Mouse (Mus musculus): Measurements from ENCODE around the gene Cks1b. TPM values are rescaled to one million over a fixed set of nuclear protein-coding genes. Genes with fewer than 3 reads are reported as not detected.

The Cks1b gene
- polyA plus RNA-seq (2016; fragmentation: Nextera tagmentation; extraction: Ambion mirVana): 585 and 619 TPM in 2 replicates

DNA sequence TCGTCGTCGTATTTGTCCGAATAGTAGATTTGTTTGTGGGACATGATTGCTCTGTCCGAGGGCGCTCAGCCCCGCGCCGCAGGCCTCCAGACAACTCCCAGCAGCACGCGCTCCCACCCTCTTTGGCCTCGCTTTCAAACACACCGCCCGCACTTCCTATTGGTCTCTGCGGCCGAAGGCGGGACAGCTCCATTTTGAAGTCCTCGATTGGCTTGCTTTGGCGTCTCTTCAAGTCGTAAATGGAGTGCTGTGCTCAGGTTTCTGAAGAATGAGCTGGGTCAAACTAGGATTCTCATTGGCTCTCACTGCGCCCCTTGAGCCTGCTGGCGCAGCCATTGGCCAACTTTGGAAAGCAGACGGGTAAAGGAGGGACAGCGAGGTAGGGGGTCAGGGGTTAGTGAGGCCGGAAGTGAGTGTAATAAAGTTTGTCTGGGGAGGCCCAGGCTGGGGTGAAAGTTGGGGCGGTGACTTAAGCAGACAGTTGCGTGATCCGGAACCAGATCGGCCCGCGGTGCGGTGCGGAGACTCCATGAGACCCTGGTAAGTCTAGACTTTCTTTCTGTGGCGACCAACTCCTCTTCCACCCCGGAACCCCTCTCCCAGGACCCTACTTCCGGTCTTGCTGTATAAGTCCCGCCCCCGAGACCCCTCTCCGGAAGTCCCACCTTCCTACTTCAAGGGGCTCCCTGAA, at the start of gene Cks1b, which contains the start of gene Shc1:
Gene Cks1b, minus strand, starts transcription at position 214 of the 691 bp plus-strand sequence.
Gene Shc1, plus strand, starts transcription at position 274 of the 691 bp plus-strand sequence.
- peak within 1 kb of the TSS; percentile 80 for H3K4me2 ChIP-seq
- ATAC-seq (ENCODE audit: insufficient number of reproducible peaks, insufficient read depth, low FRiP score, low TSS enrichment, low read depth): peak; percentile 95
- H3K9ac ChIP-seq (replicated peaks): peak within 1 kb of the TSS; percentile 66
- H3K36me3 ChIP-seq: peaks cover 40% of the 10 kb centered on the region
- H3K4me1 ChIP-seq (replicated peaks): peaks cover 47% of the 10 kb centered on the region
- under 1% methylated on average over 39 of the region's 39 CpGs for WGBS
- H3K27ac ChIP-seq: peak within 1 kb of the TSS; percentile 97
- peak within 1 kb of the TSS; percentile 60 for H3K4me3 ChIP-seq (replicated peaks)
- no peaks in the 10 kb centered on the region for H3K27me3 ChIP-seq
- H3K9me3 ChIP-seq: no peaks in the 10 kb centered on the region

DNA sequence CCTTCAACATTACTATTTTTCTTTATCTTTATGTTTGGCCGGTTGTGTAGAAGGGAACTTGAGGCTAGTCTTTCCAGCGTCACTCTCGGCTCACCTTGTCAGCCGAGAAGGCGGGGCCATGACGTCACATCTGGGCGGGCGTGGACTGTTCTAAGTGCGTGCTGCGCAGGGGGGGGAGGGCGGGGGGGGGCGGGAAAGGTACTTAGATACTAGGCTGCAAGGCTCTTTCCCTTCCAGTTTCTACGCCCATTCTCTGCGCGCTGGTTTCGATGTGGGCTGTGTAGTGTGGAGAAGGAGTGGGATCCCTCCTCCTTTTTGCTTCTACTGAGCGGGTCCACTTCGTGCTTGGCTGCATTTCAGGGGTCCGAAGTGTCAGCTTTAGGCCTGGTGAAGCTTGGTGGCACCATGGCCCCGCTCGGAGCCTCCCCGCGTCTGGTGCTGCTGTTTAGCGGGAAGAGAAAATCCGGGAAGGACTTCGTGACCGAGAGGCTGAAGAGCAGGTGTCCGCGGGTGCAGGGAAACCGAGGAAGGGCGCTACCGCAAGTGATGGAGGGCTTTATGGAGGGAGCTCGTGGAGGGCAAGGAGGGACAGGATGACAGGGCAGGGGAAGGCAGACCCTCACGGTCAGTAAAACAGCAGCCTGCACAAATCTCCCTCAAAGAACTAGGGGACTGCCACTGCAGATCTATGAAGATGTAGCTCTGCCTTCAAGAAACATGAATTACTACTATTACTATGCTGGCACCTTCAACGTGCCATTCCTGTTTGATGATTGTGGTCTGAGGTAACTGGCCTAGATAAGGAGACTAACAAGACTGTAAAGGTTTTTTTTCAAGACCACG, 41.0 kb upstream of the Cks1b start:
- Histone ChIP-seq H3K27ac (peak overlapping the region; percentile 91), H3K4me1 (replicated peaks) (peaks cover 22% of the 10 kb centered on the region), H3K4me3 (replicated peaks) (peak overlapping the region; percentile 65), H3K27me3 (no peaks in the 10 kb centered on the region), H3K9me3 (no peaks in the 10 kb centered on the region), H3K4me2 (peak overlapping the region; percentile 66), H3K9ac (replicated peaks) (peak overlapping the region; percentile 77), H3K36me3 (peaks cover 11% of the 10 kb centered on the region)
- WGBS: under 1% methylated on average over 33 of the region's 36 CpGs
- peak; percentile 82 for ATAC-seq (ENCODE audit: insufficient number of reproducible peaks, insufficient read depth, low FRiP score, low TSS enrichment, low read depth)

DNA sequence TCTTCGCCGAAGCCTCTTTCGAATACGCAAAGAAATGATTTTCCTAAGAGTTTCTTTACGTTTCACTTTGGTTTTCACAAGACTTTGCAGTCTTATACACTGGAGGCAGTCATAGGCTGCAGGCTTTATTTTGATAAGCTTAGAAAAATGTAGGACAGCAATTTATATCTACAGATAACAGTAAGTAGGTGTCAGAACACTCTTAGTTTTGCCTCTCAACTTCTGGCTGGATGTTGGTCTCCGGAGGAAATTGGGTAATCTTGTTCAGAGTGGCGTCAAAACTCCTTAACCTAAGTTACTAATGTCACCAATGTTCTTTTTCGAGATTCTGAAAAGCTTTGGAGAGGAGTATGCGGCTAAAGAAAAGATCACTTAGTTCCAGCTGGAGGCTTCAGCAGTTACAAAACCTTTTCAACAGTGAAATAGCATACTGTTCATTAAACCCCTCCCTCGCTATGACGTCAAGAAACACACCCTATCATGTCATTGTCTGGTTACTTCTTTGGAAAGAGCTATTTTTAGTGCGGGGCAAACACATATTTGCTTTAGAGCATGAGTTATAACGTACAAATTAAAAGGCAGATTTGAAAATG, 40.3 kb upstream of the Cks1b start:
- ATAC-seq (ENCODE audit: insufficient number of reproducible peaks, insufficient read depth, low FRiP score, low TSS enrichment, low read depth): no peak
- Histone ChIP-seq H3K9ac (replicated peaks) (no peak overlapping the region), H3K4me1 (replicated peaks) (peaks cover 22% of the 10 kb centered on the region), H3K27ac (peak overlapping the region; percentile 91), H3K4me2 (peak overlapping the region; percentile 66), H3K9me3 (no peaks in the 10 kb centered on the region), H3K36me3 (peaks cover 8% of the 10 kb centered on the region), H3K4me3 (replicated peaks) (peak overlapping the region; percentile 65), H3K27me3 (no peaks in the 10 kb centered on the region)
- WGBS: 52% methylated on average over 13 of the region's 13 CpGs

DNA sequence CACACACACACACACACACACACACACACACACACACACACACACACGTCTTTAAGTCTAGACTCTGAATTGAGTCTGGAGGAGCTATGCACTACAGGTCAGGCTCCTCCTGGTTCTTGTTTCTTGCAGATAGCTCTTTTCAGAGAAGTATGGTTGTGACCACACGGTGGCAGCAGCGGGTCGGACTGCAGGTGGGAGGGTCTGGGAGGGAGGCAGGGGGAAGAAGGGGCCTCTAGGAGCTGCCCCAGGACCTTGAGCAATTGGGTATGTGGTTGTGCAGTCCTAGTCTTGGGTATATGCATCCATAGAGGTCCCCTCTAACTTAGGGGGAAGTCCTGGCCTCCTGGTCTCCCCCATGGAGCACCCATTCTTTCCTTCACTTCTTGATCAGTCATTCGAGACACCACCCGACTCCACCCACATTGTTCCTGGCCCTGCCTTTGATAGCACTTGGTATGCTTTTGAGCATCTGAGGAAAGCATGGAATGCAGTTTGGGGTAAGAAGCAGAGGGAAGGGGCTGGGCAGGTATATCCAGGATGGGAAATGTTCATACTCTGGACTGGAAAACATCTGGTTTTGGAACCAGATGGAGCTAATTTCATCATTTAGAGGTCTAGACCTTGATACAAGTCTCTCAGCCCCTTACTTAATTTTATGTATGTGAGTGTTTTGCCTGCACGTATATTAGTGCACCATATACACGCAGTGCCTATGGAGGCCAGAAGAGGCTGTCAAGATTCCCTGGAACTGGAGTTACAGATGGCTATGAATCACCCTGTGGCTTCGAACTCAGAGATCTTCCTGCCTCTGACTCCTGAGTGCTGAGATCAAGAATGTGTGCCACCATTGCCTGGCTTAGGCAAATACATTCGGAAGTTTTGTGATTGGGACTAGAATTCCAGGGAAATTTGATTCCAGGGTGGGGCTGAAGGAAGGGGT, 38.8 kb upstream of the Cks1b start:
- Histone ChIP-seq H3K9ac (replicated peaks) (no peak overlapping the region), H3K9me3 (no peaks in the 10 kb centered on the region), H3K27me3 (no peaks in the 10 kb centered on the region), H3K4me2 (no peak overlapping the region), H3K4me3 (replicated peaks) (no peak overlapping the region), H3K27ac (0 out of 2 replicates have a peak overlapping the region, but pooled peaks have one; percentile 23), H3K4me1 (replicated peaks) (peaks cover 24% of the 10 kb centered on the region), H3K36me3 (peaks cover 6% of the 10 kb centered on the region)
- ATAC-seq (ENCODE audit: insufficient number of reproducible peaks, insufficient read depth, low FRiP score, low TSS enrichment, low read depth): peak; percentile 28; the same call in 1 of the 2 replicates
- WGBS: 38% methylated on average over 10 of the region's 10 CpGs

DNA sequence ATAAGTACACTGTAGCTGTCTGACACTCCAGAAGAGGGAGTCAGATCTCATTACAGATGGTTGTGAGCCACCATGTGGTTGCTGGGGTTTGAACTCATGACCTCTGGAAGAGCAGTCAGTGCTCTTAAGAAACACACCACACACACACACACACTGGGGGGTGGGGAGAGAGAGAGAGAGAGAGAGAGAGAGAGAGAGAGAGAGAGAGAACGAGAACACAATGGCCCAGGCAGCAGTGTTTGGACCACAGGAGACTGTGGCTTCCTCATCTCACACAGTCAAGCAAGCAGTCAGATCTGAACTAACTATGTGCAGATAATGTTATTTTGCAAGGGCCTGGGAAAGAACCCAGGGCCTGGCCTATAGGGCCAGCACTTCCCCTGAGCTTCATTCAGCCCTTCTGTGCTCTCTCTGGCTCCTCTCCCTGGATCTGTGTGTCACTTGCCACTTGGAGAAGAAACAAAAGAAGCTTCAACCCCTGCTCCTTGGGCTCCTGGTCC, 37.7 kb upstream of the Cks1b start:
- WGBS: 67% methylated on average over 1 of the region's 1 CpGs
- Histone ChIP-seq H3K4me2 (no peak overlapping the region), H3K4me3 (replicated peaks) (no peak overlapping the region), H3K4me1 (replicated peaks) (peaks cover 35% of the 10 kb centered on the region), H3K36me3 (no peaks in the 10 kb centered on the region), H3K27ac (no peak overlapping the region), H3K27me3 (no peaks in the 10 kb centered on the region), H3K9me3 (no peaks in the 10 kb centered on the region), H3K9ac (replicated peaks) (no peak overlapping the region)
- ATAC-seq (ENCODE audit: insufficient number of reproducible peaks, insufficient read depth, low FRiP score, low TSS enrichment, low read depth): no peak

DNA sequence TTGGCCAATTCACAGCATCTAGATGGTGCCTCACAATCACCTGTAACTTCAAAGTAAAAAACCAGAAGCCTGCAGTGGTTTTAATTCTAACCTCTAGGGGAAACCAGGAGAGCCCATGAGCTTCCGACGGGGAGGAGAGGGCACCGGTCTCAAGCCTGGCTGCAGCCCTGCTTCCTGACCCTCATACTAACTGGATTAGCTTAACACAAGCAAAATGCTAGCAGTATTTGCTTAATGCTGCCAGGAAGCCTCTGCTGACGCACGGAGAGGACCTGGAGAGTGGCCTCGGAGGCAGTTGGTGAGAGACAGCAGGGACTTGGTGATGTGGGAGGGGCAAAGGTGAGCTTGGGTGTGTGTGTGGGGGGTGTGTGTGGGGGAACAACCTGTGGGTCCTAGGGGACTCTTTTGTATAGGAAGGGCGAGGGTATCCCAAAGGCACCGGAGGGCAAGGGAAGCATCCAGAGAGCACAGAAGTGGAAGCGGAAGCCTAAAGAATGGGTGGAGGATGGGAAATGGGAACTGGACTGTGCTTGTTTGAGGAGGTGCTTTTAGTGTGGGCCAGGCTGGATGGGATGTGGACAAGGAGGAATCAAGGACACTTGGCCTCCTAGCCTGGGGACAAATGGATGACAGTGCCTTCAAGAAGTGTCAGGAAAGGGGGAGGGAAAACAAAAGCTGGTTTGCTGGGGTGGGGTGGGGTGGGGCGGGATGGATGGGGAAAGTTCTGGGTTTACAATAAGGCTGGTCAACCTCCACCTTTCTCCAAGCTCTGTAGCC, 36.4 kb upstream of the Cks1b start, which contains the start of gene Pmvk:
Gene Pmvk, plus strand, starts transcription at position 141 of the 777 bp plus-strand sequence.
- H3K36me3 ChIP-seq: no peaks in the 10 kb centered on the region
- no peaks in the 10 kb centered on the region for H3K27me3 ChIP-seq
- no peak within 1 kb of the TSS for H3K4me2 ChIP-seq
- H3K4me1 ChIP-seq (replicated peaks): peaks cover 28% of the 10 kb centered on the region
- H3K9me3 ChIP-seq: no peaks in the 10 kb centered on the region
- H3K4me3 ChIP-seq (replicated peaks): no peak within 1 kb of the TSS
- no peak within 1 kb of the TSS for H3K27ac ChIP-seq
- WGBS: 60% methylated on average over 10 of the region's 10 CpGs
- H3K9ac ChIP-seq (replicated peaks): no peak within 1 kb of the TSS
- ATAC-seq (ENCODE audit: insufficient number of reproducible peaks, insufficient read depth, low FRiP score, low TSS enrichment, low read depth): no peak

DNA sequence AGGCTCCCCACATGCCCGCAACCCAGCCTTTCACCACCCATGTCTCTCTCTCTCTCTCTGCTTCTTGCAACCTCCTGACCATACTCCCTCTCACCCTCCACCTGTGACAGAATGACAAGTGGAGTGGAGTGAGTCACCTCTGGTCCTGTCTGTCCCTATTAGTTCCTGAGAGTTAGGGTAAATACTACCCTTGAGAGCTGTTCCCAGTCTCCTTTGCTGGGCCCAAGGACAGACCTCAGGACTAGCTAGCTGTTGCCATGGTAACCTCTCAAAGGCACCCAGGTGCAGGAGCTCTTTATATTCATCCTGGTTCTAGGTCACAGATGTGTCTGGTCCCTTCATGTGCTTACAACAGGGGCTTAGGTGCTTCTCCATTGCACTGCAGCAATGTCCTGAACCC, 33.7 kb upstream of the Cks1b start:
- Histone ChIP-seq H3K27ac (no peak overlapping the region), H3K4me2 (no peak overlapping the region), H3K27me3 (no peaks in the 10 kb centered on the region), H3K4me1 (replicated peaks) (peaks cover 17% of the 10 kb centered on the region), H3K4me3 (replicated peaks) (no peak overlapping the region), H3K9ac (replicated peaks) (peak overlapping the region; percentile 32; the same call in 1 of the 2 replicates), H3K9me3 (no peaks in the 10 kb centered on the region), H3K36me3 (peaks cover 16% of the 10 kb centered on the region)
- no peak for ATAC-seq (ENCODE audit: insufficient number of reproducible peaks, insufficient read depth, low FRiP score, low TSS enrichment, low read depth)
- 80% methylated on average over 1 of the region's 1 CpGs for WGBS

DNA sequence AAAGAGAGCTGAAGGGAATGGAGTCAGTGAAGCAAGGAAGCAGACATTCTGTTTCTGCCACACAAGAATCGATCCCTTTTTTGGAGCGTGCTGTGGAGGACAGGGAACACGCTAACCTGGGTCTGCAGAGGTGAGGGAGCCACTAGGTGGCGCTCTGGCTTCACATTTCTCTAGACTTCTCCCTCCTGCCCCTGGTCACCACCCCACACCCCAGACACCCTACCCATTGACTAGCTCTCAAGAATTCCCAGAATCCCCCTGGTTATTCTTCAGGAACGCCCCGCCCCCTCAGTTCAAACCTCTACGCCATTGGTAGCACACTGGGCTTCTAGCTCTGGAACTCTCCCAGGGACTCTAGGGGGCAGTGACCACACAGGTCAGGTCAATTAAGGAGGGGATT, 31.4 kb upstream of the Cks1b start:
- Histone ChIP-seq H3K27me3 (no peaks in the 10 kb centered on the region), H3K4me3 (replicated peaks) (no peak overlapping the region), H3K27ac (no peak overlapping the region), H3K9me3 (no peaks in the 10 kb centered on the region), H3K4me2 (no peak overlapping the region), H3K36me3 (peaks cover 38% of the 10 kb centered on the region), H3K4me1 (replicated peaks) (peaks cover 14% of the 10 kb centered on the region), H3K9ac (replicated peaks) (no peak overlapping the region)
- WGBS: 52% methylated on average over 7 of the region's 7 CpGs
- no peak; the same call in 1 of the 2 replicates for ATAC-seq (ENCODE audit: insufficient number of reproducible peaks, insufficient read depth, low FRiP score, low TSS enrichment, low read depth)

DNA sequence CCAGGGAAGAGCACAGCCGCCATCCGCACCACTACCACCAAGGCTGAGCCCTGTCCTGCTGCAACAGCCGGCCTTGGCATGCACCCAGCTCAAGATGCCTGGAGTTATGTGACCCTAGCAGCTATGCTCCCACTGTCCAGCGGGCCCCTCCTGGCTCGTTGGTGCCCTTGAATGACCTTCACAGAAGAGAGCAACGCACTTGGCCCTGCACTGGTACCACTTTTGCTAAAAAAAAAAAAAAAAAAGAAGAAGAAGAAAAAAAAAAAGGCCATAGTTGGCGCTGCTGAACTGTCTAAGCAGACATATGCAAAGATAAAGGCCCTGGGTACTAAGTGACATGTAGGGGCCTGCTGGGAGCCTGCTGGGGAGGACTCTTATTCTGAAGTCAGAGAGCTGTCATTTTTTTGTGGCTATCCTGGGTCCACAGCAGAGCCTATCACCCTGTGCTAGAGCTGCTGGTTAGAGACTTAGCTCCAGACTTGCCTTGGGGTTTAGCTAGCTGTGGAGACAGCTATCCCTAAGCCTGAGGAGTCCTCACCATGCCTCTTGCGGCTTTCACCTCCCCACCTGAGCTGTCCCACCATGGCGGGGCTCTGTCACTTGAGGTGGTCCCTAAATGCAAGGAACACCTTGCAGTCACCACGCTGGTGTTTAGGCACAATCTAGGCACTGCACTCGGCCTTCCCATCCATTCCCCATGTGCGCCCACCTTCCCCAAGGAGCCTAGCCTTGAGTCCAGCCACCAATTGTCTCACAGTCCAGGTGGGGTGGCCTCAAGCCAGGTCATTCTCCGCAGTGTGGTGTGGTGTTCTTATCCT, 30.7 kb upstream of the Cks1b start:
- no peak overlapping the region for H3K27ac ChIP-seq
- 0 out of 2 replicates have a peak, but pooled peaks have one; percentile 10 for ATAC-seq (ENCODE audit: insufficient number of reproducible peaks, insufficient read depth, low FRiP score, low TSS enrichment, low read depth)
- H3K36me3 ChIP-seq: peaks cover 44% of the 10 kb centered on the region
- no peak overlapping the region for H3K4me3 ChIP-seq (replicated peaks)
- H3K9me3 ChIP-seq: no peaks in the 10 kb centered on the region
- peaks cover 14% of the 10 kb centered on the region for H3K4me1 ChIP-seq (replicated peaks)
- H3K9ac ChIP-seq (replicated peaks): no peak overlapping the region
- no peak overlapping the region for H3K4me2 ChIP-seq
- no peaks in the 10 kb centered on the region for H3K27me3 ChIP-seq
- 75% methylated on average over 13 of the region's 13 CpGs for WGBS
